Mouse (Mus musculus): ENCODE results near the gene Trp53. TPM values are rescaled to one million over a fixed set of nuclear protein-coding genes. Genes with fewer than 3 reads are reported as not detected.
A peak's percentile ranks its signal among the peaks of the same experiment; 100 is the strongest.
"Not testable (repeated sequence)": the region's sequence is repeated elsewhere in the genome, so short reads cannot be mapped to it uniquely, and the experiment has no call there.

The Trp53 gene
- polyA plus RNA-seq, 1 experiment from 2014 or later = 169 TPM

DNA sequence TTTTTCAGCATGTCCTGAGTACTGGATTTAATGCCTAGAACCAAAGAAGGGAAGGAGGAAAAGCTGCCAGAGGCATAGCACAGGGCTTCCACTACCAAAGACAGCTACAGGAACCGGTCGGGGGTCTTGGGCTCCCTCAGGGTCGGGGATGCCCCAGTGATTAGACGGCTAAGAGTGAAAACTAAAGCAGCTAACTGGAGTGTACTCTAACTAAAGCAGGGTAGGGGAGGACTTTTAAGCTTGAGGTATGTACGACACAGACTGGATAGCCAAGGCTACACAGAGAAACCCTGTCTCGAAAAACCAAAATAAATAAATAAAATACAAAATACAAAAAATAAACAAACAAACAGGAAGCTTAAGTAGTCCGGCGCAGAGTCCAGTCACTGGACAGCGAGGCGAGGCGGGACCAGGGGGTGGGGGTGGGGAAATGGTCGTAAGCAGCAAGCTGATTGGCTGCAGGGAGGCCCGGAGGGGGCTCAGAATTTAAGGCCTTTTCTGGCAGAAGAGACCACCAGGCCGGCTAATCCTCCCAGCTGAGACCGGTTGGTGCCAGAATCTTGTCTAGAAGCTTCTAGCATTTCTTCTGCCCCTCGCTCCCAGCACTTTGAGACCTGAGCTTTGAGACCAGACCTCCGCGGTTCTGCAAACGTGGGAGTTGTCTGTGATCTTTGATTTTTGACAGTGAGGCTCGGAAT, 41.6 kb downstream of the Trp53 start, which contains the start of gene Sat2:
Sat2 (plus strand) TSS at position 454 of the 698 bp plus-strand sequence.
- peak; percentile 60; the same call in 1 of the 2 replicates for ATAC-seq (ENCODE audit: insufficient read depth, low FRiP score, low TSS enrichment)
- WGBS = 2% methylated on average over 20 of the region's 20 CpGs
- H3K27ac ChIP-seq (ENCODE audit: low read depth, low read length) = 0 out of 2 replicates have a peak within 1 kb of the TSS, but pooled peaks have one; percentile 45

DNA sequence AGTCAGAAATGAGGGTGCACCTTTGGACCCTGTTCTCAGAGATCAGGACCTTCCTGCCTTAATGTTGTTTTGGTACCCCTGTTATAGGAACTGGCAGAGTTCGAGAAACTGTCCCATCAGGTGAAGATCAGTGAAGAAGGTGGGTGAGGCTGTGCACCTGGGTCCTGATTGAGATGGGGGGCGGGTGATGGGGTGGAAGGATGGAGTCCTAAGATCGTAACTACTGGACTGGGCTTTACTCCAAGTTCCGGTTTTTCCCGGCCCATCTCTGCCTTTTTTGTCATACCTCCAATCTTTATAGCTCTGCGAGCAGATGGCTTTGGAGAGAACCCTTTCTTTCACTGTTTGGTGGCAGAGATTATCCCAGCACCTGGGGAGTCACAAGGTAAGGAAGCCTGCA, 42.2 kb downstream of the Trp53 start:
- Histone ChIP-seq H3K36me3 (ENCODE audit: control insufficient read depth, insufficient read depth, low read length) (no peaks in the 10 kb centered on the region; the same call in 1 of the 2 replicates), H3K4me1 (ENCODE audit: control insufficient read depth, insufficient read depth, low read length) (peaks cover 8% of the 10 kb centered on the region), H3K9me3 (ENCODE audit: control insufficient read depth, low read length) (no peaks in the 10 kb centered on the region), H3K27me3 (ENCODE audit: control insufficient read depth, insufficient read depth, low read length) (no peaks in the 10 kb centered on the region), H3K4me3 (ENCODE audit: low read depth, low read length) (peak overlapping the region; percentile 40), H3K4me2 (ENCODE audit: low read depth) (peak overlapping the region; percentile 69), H3K27ac (ENCODE audit: low read depth, low read length) (0 out of 2 replicates have a peak overlapping the region, but pooled peaks have one; percentile 45), H3K9ac (ENCODE audit: low read length) (peak overlapping the region; percentile 58)
- no peak for ATAC-seq (ENCODE audit: insufficient read depth, low FRiP score, low TSS enrichment)
- DNase-seq (ENCODE audit: low spot score) = no peak
- WGBS = 43% methylated on average over 6 of the region's 6 CpGs

More for the DNA sequence above, 41.6 kb downstream of the Trp53 start, which contains the start of gene Sat2:
- peaks cover 8% of the 10 kb centered on the region for H3K4me1 ChIP-seq (ENCODE audit: control insufficient read depth, insufficient read depth, low read length)
- H3K36me3 ChIP-seq (ENCODE audit: control insufficient read depth, insufficient read depth, low read length) = no peaks in the 10 kb centered on the region; the same call in 1 of the 2 replicates
- DNase-seq (ENCODE audit: low spot score) = peak; percentile 88
- no peaks in the 10 kb centered on the region for H3K9me3 ChIP-seq (ENCODE audit: control insufficient read depth, low read length)
- H3K27me3 ChIP-seq (ENCODE audit: control insufficient read depth, insufficient read depth, low read length) = no peaks in the 10 kb centered on the region
- H3K4me3 ChIP-seq (ENCODE audit: low read depth, low read length) = peak within 1 kb of the TSS; percentile 40
- H3K9ac ChIP-seq (ENCODE audit: low read length) = peak within 1 kb of the TSS; percentile 58
- H3K4me2 ChIP-seq (ENCODE audit: low read depth) = peak within 1 kb of the TSS; percentile 69

DNA sequence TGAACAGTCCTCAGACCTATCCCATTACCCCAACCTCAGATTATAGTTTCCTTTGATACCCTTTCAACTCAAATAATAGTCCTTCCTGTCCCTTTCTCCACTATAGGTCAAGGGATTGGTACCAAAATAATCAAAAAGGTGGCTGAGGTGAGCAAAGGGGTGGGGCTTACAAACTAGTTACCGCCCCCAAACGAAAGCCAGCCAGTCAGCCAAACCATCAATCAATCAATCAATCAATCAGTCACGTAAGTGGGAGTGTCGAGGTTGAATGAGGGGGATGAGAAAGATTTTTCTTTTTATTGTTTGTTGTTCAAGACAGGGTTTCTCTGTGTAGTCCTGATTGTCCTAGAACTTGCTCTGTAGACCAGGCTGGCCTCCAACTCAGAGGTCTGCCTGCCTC, 42.8 kb downstream of the Trp53 start:
- Histone ChIP-seq H3K27me3 (ENCODE audit: control insufficient read depth, insufficient read depth, low read length) (no peaks in the 10 kb centered on the region), H3K27ac (ENCODE audit: low read depth, low read length) (no peak overlapping the region), H3K9me3 (ENCODE audit: control insufficient read depth, low read length) (no peaks in the 10 kb centered on the region), H3K4me2 (ENCODE audit: low read depth) (peak overlapping the region; percentile 69; the same call in 1 of the 2 replicates), H3K4me1 (ENCODE audit: control insufficient read depth, insufficient read depth, low read length) (peaks cover 8% of the 10 kb centered on the region), H3K36me3 (ENCODE audit: control insufficient read depth, insufficient read depth, low read length) (no peaks in the 10 kb centered on the region; the same call in 1 of the 2 replicates), H3K4me3 (ENCODE audit: low read depth, low read length) (0 out of 2 replicates have a peak overlapping the region, but pooled peaks have one; percentile 40), H3K9ac (ENCODE audit: low read length) (no peak overlapping the region; the same call in 1 of the 2 replicates)
- DNase-seq (ENCODE audit: low spot score) (no peak), ATAC-seq (ENCODE audit: insufficient read depth, low FRiP score, low TSS enrichment) (no peak)
- WGBS = 64% methylated on average over 4 of the region's 4 CpGs

DNA sequence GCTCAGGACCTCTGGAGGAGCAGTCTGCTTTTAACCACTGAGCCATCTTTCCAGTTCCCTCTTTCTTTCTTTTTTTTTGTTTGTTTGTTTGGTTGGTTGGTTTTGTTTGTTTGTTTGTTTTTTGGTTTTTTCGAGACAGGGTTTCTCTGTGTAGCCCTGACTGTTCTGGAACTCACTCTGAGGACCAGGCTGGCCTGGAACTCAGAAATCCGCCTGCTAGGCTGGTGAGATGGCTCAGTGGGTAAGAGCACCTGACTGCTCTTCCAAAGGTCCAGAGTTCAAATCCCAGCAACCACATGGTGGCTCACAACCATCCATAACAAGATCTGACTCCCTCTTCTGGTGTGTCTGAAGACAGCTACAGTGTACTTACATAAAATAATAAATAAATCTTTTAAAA, 44.2 kb downstream of the Trp53 start:
- H3K9ac ChIP-seq (ENCODE audit: low read length); H3K9me3 ChIP-seq (ENCODE audit: control insufficient read depth, low read length); ATAC-seq (ENCODE audit: insufficient read depth, low FRiP score, low TSS enrichment); H3K4me2 ChIP-seq (ENCODE audit: low read depth); H3K27ac ChIP-seq (ENCODE audit: low read depth, low read length); H3K36me3 ChIP-seq (ENCODE audit: control insufficient read depth, insufficient read depth, low read length); H3K27me3 ChIP-seq (ENCODE audit: control insufficient read depth, insufficient read depth, low read length); H3K4me3 ChIP-seq (ENCODE audit: low read depth, low read length); H3K4me1 ChIP-seq (ENCODE audit: control insufficient read depth, insufficient read depth, low read length); DNase-seq (ENCODE audit: low spot score): not testable (repeated sequence)
- 86% methylated on average over 2 of the region's 2 CpGs for WGBS

DNA sequence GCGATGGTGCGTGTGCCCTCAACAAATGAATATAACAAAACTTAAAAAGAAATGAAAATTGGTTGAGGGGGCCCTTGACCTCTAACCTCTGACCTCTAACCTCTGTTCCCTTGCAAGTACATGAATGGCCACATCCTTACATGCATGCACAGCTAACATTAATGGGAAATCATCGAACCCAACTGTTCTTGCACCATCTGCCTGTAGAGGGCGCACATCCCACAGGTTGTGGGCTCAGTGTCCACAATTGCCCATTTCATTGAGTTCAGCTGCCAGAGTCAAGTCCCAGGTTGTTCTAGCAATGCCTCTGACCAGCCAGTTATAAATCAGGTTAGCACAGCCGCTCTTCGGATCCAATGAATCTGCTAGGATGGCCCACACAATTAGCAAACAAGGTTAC, 48.1 kb downstream of the Trp53 start:
- DNase-seq (ENCODE audit: low spot score) (peak; percentile 81), ATAC-seq (ENCODE audit: insufficient read depth, low FRiP score, low TSS enrichment) (no peak)
- Histone ChIP-seq H3K9ac (ENCODE audit: low read length) (no peak overlapping the region), H3K27ac (ENCODE audit: low read depth, low read length) (no peak overlapping the region), H3K27me3 (ENCODE audit: control insufficient read depth, insufficient read depth, low read length) (no peaks in the 10 kb centered on the region), H3K9me3 (ENCODE audit: control insufficient read depth, low read length) (no peaks in the 10 kb centered on the region), H3K4me1 (ENCODE audit: control insufficient read depth, insufficient read depth, low read length) (no peaks in the 10 kb centered on the region), H3K36me3 (ENCODE audit: control insufficient read depth, insufficient read depth, low read length) (no peaks in the 10 kb centered on the region), H3K4me2 (ENCODE audit: low read depth) (no peak overlapping the region), H3K4me3 (ENCODE audit: low read depth, low read length) (no peak overlapping the region)
- 37% methylated on average over 6 of the region's 6 CpGs for WGBS

DNA sequence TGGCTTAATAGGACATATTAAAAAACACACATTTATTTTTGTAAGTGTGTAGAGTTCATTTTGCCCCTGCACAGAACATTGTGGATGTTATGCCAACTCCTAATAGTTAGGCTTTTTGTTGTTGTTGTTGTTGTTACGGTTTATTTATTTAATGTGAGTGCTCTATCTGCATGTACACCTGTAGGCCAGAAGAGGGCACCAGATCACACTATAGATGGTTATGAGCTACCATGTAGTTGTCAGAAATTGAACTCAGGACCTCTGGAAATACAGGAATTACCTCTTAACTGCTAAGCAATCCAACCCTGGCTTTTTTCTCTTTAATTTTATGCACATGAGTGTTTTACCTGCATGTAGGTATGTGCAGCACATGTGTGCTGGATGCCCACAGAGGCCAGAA, 49.6 kb downstream of the Trp53 start:
- 64% methylated on average over 1 of the region's 1 CpGs for WGBS
- H3K4me3 ChIP-seq (ENCODE audit: low read depth, low read length) = no peak overlapping the region
- no peak overlapping the region for H3K27ac ChIP-seq (ENCODE audit: low read depth, low read length)
- H3K4me2 ChIP-seq (ENCODE audit: low read depth) = no peak overlapping the region
- H3K27me3 ChIP-seq (ENCODE audit: control insufficient read depth, insufficient read depth, low read length) = no peaks in the 10 kb centered on the region
- ATAC-seq (ENCODE audit: insufficient read depth, low FRiP score, low TSS enrichment) = no peak
- no peak for DNase-seq (ENCODE audit: low spot score)
- H3K4me1 ChIP-seq (ENCODE audit: control insufficient read depth, insufficient read depth, low read length) = peaks cover 9% of the 10 kb centered on the region
- no peak overlapping the region for H3K9ac ChIP-seq (ENCODE audit: low read length)
- H3K36me3 ChIP-seq (ENCODE audit: control insufficient read depth, insufficient read depth, low read length) = no peaks in the 10 kb centered on the region
- no peaks in the 10 kb centered on the region for H3K9me3 ChIP-seq (ENCODE audit: control insufficient read depth, low read length)

DNA sequence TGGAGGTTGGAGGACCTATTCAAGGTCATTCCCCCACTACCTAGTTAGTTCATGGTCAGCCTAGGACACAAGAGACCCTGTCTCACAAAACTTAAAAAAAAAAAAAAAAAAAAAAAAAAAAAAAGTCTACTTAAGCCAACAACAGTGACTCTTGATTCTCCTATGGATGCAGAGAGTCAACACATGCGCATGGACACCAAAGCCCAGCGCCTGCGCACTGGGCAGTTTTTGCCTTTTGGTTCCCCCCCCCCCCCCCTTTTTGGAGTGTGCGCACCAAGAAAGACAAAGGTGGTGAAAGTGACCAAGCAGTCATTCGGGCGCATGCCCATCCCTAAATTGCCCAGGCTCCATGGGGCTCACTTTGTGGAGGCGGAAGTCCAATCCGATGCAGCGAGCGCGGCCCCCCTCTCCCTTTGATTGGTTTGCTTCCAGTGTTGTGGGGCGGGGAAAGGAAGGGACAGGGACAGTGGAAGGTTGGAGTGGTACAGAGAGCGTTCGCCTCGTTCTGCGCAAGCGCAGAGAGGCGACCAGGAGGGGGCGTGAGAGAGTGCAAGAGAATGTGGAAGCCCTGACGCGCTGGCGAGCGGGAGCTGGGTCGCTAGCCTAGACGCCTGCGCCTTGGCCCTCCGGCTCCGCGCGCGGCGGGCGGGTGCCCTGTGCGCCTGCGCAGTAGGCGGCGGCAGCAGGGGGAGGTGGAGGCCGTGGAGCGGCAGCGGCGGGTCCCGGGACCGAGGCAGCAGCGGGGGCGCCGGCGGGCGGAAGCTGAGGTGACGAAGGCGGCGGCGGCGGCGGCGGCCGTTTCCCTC, 52.3 kb downstream of the Trp53 start, which contains the start of gene Fxr2:
Fxr2 (plus strand) TSS at position 707 of the 806 bp plus-strand sequence.
- Histone ChIP-seq H3K36me3 (ENCODE audit: control insufficient read depth, insufficient read depth, low read length) (no peaks in the 10 kb centered on the region; the same call in 1 of the 2 replicates), H3K9me3 (ENCODE audit: control insufficient read depth, low read length) (no peaks in the 10 kb centered on the region), H3K4me3 (ENCODE audit: low read depth, low read length) (peak within 1 kb of the TSS; percentile 99), H3K27me3 (ENCODE audit: control insufficient read depth, insufficient read depth, low read length) (no peaks in the 10 kb centered on the region), H3K27ac (ENCODE audit: low read depth, low read length) (peak within 1 kb of the TSS; percentile 96), H3K4me2 (ENCODE audit: low read depth) (peak within 1 kb of the TSS; percentile 74), H3K4me1 (ENCODE audit: control insufficient read depth, insufficient read depth, low read length) (peaks cover 17% of the 10 kb centered on the region), H3K9ac (ENCODE audit: low read length) (peak within 1 kb of the TSS; percentile 96)
- ATAC-seq (ENCODE audit: insufficient read depth, low FRiP score, low TSS enrichment) (peak; percentile 99), DNase-seq (ENCODE audit: low spot score) (peak; percentile 100)
- 0% methylated on average over 35 of the region's 56 CpGs for WGBS

DNA sequence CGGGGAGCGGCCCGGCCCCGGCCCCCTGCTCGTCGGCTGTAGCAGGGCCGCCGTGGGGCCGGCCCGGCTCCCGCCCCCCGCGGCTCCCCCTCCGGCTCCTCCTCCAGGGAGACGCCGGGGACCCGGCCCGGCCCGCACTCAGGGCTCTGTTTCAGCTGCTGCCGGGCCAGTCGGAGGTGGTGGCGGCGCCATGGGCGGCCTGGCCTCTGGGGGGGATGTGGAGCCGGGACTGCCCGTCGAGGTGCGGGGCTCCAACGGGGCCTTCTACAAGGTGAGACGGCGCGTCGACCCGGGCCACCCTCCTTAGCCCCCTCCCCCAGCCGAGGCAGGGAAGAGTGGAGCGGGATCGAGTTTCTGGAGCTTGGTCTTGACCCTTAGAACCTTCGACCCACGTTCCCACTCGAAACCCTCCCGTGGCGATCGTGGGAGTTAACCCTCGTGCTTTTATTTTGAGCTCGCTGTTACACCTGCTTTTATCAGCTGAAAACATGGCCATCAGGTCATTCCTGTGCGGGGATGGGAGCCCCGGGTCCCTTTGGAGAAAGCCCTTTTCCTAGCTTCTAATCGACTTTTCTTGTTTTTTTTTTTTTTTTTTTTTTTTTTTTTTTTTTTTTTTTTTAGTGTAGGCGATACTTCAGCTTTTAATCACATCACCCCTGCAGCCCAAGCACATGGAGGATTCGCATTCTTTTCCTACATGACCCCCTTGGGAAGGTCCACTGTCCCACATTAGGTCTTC, 53.1 kb downstream of the Trp53 start:
- peak overlapping the region; percentile 74 for H3K4me2 ChIP-seq (ENCODE audit: low read depth)
- H3K27ac ChIP-seq (ENCODE audit: low read depth, low read length) = peak overlapping the region; percentile 96
- no peaks in the 10 kb centered on the region for H3K9me3 ChIP-seq (ENCODE audit: control insufficient read depth, low read length)
- no peaks in the 10 kb centered on the region; the same call in 1 of the 2 replicates for H3K36me3 ChIP-seq (ENCODE audit: control insufficient read depth, insufficient read depth, low read length)
- peak overlapping the region; percentile 96 for H3K9ac ChIP-seq (ENCODE audit: low read length)
- H3K4me3 ChIP-seq (ENCODE audit: low read depth, low read length) = peak overlapping the region; percentile 99
- ATAC-seq (ENCODE audit: insufficient read depth, low FRiP score, low TSS enrichment) (peak; percentile 56), DNase-seq (ENCODE audit: low spot score) (no peak)
- H3K27me3 ChIP-seq (ENCODE audit: control insufficient read depth, insufficient read depth, low read length) = no peaks in the 10 kb centered on the region
- H3K4me1 ChIP-seq (ENCODE audit: control insufficient read depth, insufficient read depth, low read length) = peaks cover 17% of the 10 kb centered on the region
- under 1% methylated on average over 44 of the region's 50 CpGs for WGBS

Measured in neural tube, embryonic 11.5 days (tissue).